Comparison of ENCODE assay signal across 10 mouse cellular contexts in genomic region chr19:25052355-25052754, GRCm38 (mm10). TPM values are rescaled to one million over a fixed set of nuclear protein-coding genes. Genes with fewer than 3 reads are reported as not detected.
DNase-seq lines count a peak whose midpoint lies in the region; ATAC-seq and TF ChIP-seq lines count a peak whose summit lies in the region.
"Had no signal": no experiment of that assay in that cellular context is flagged by ENCODE, and none has a peak within 500 bp of the region (broad histone marks: within the 10 kb centered on the region; RNA-seq: fewer than 3 reads in every experiment).

No protein-coding gene starts in this region.

- no peak for ATAC-seq in liver, embryonic 15.5 days (ENCODE audit: insufficient read depth)
- no peak for ATAC-seq in midbrain, embryonic 16.5 days

- H3K9ac ChIP-seq in liver, embryonic 15.5 days: no peak overlapping the region
- no peak overlapping the region for H3K9ac ChIP-seq in midbrain, embryonic 16.5 days (ENCODE audit: low read depth, low read length)

- 33% methylated on average over 7 of the region's 7 CpGs for WGBS in liver, embryonic 15.5 days (ENCODE audit: insufficient replicate concordance)
- 86% methylated on average over 7 of the region's 7 CpGs for WGBS in small intestine, adult 2 months
- WGBS in midbrain, embryonic 16.5 days: 99% methylated on average over 7 of the region's 7 CpGs

- H3K27me3 ChIP-seq in liver, embryonic 15.5 days: no peaks in the 10 kb centered on the region
- no peaks in the 10 kb centered on the region for H3K27me3 ChIP-seq in small intestine, adult 2 months (ENCODE audit: control insufficient read depth, insufficient read depth, low read length)
- H3K27me3 ChIP-seq in midbrain, embryonic 16.5 days (ENCODE audit: control insufficient read depth, insufficient read depth, low read depth, low read length): no peaks in the 10 kb centered on the region

- intact Hi-C loops in left cerebral cortex, postnatal 14 days (cut with DNase I): no loop called here

- no peak overlapping the region for H3K4me2 ChIP-seq in liver, embryonic 15.5 days
- no peak overlapping the region for H3K4me2 ChIP-seq in midbrain, embryonic 16.5 days (ENCODE audit: low read length)

- H3K9me3 ChIP-seq in liver, embryonic 15.5 days (replicated peaks): no peaks in the 10 kb centered on the region
- H3K9me3 ChIP-seq in midbrain, embryonic 16.5 days (replicated peaks; ENCODE audit: control insufficient read depth, low read length, poor library complexity, severe bottlenecking): no peaks in the 10 kb centered on the region

- peak overlapping the region; percentile 61 for H3K27ac ChIP-seq in liver, embryonic 15.5 days (replicated peaks)
- H3K27ac ChIP-seq in small intestine, adult 2 months (ENCODE audit: insufficient read depth, low read depth, low read length): peak overlapping the region; percentile 77
- H3K27ac ChIP-seq in midbrain, embryonic 16.5 days (ENCODE audit: low read length): no peak overlapping the region

- H3K36me3 ChIP-seq in liver, embryonic 15.5 days (replicated peaks): no peaks in the 10 kb centered on the region
- peaks cover 9% of the 10 kb centered on the region for H3K36me3 ChIP-seq in small intestine, adult 2 months (ENCODE audit: control insufficient read depth, insufficient read depth, low read length)
- H3K36me3 ChIP-seq in midbrain, embryonic 16.5 days (ENCODE audit: control insufficient read depth, insufficient read depth, low read length): no peaks in the 10 kb centered on the region

- 0 out of 2 replicates have a peak overlapping the region, but pooled peaks have one; percentile 1 for H3K4me3 ChIP-seq in liver, embryonic 15.5 days (replicated peaks)
- no peak overlapping the region for H3K4me3 ChIP-seq in small intestine, adult 2 months (ENCODE audit: low read depth, low read length)
- no peak overlapping the region for H3K4me3 ChIP-seq in midbrain, embryonic 16.5 days (ENCODE audit: low read depth, low read length)

- no peak for TF ChIP-seq POLR2A in small intestine, adult 2 months (IDR thresholded peaks at IDR 0.05; ENCODE audit: low read depth, low read length)

- TF ChIP-seq CTCF in small intestine, adult 2 months (IDR thresholded peaks at IDR 0.05; ENCODE audit: extremely low read depth, insufficient read length, insufficient replicate concordance, low read depth, low read length): no peak

- peak; percentile 52 for DNase-seq in layer of hippocampus, adult 9-11 months
- DNase-seq in layer of hippocampus, adult 11-12 months (ENCODE audit: low spot score): no peak
- DNase-seq in kidney, postnatal 4 days: no peak
- DNase-seq in left cerebral cortex, postnatal 14 days (ENCODE audit: low spot score in 2 of 2): no peak
- DNase-seq in gastrocnemius, postnatal 4 days (ENCODE audit: low spot score in 2 of 2): no peak
- DNase-seq: adrenal gland, postnatal 25 days; kidney, adult 9 months had no signal

- peaks cover 32% of the 10 kb centered on the region for H3K4me1 ChIP-seq in liver, embryonic 15.5 days (replicated peaks)
- H3K4me1 ChIP-seq in small intestine, adult 2 months (ENCODE audit: control insufficient read depth, insufficient read depth, insufficient read length, low read length): peaks cover 6% of the 10 kb centered on the region; the same call in 1 of the 2 replicates
- H3K4me1 ChIP-seq in midbrain, embryonic 16.5 days (ENCODE audit: control insufficient read depth, insufficient read depth, low read length): no peaks in the 10 kb centered on the region

RNA-seq across cellular contexts. Expression of gene Dock8, which starts 53.0 kb away (rescaled TPM):
- polyA plus RNA-seq in liver, embryonic 15.5 days (2015; fragmentation: Nextera tagmentation; extraction: Ambion mirVana): 8.5 and 8.8 TPM in 2 replicates
- polyA plus RNA-seq in small intestine, adult 2 months (2012; rRNA removed): 13.2 and 14.7 TPM in 2 replicates
- 0.15 and 0.34 TPM in 2 replicates for polyA plus RNA-seq in midbrain, embryonic 16.5 days (2015; fragmentation: Nextera tagmentation; extraction: Ambion mirVana)
- 1 to 10 TPM; 2.7 to 5.1 TPM for total RNA-seq in left cerebral cortex, postnatal 14 days (2021)
- total RNA-seq in gastrocnemius, postnatal 4 days (2021): 1 to 10 TPM; 4.4 to 5.2 TPM
